Mouse (Mus musculus): ENCODE data around the gene Golga3.

- TF ChIP-seq POLR2A (IDR thresholded peaks at IDR 0.05; ENCODE audit: borderline replicate concordance, insufficient read depth, low read length) (no peak), CTCF (IDR thresholded peaks at IDR 0.05; ENCODE audit: borderline replicate concordance, insufficient read depth, low read depth, low read length) (no peak)
These were observed 48.6 kb downstream of the Golga3 start for GRCm38 (mm10) chr5:110225056-110225455.

Measured in cerebellum, adult 2 months (tissue).